Mouse (Mus musculus) CH12.LX (cell line): ENCODE data around the gene Itga9. TPM values are rescaled to one million over a fixed set of nuclear protein-coding genes. Genes with fewer than 3 reads are reported as not detected.

Experiments used
- DNase-seq: peaks from one replicate; pipeline ENCODE4 v3.0.0-alpha.2; 2013; ENCODE audit errors: extremely low read depth
- H3K27ac ChIP-seq: 2 replicates; pipeline ENCODE4 v1.5.1; 2012; ENCODE audit warnings: low read depth, mild to moderate bottlenecking, control low read depth, moderate library complexity; ENCODE audit not compliant: insufficient read depth
- H3K27me3 ChIP-seq: replicated peaks from 2 replicates; pipeline ENCODE3; 2012; ENCODE audit warnings: inconsistent platforms
- H3K36me3 ChIP-seq, 2 experiments: replicated peaks in 1 of 2; 2 replicates each; pipeline versions ENCODE3 to v1.6.1; 2012; ENCODE audit warnings: inconsistent platforms in 1 of 2, low read length in 1 of 2, mild to moderate bottlenecking in 1 of 2, mixed read lengths in 1 of 2, moderate library complexity in 1 of 2; ENCODE audit not compliant: control insufficient read depth in 1 of 2, insufficient read depth in 1 of 2
- H3K4me1 ChIP-seq, 2 experiments: 2 replicates each; pipeline ENCODE4 v1.6.1; 2012; ENCODE audit warnings: inconsistent platforms in 1 of 2, moderate library complexity in 1 of 2; ENCODE audit not compliant: insufficient read depth in 2 of 2, control insufficient read depth in 1 of 2
- H3K4me2 ChIP-seq: 2 replicates; pipeline ENCODE4 v1.6.1; 2012; ENCODE audit warnings: low read depth, mild to moderate bottlenecking, control low read depth; ENCODE audit not compliant: poor library complexity, insufficient read depth, severe bottlenecking
- H3K4me3 ChIP-seq, 3 experiments: fragments of 150-350 bp in 1 of 3; sonication (generic) in 1 of 3; replicated peaks in 1 of 3; 2 replicates each; pipeline versions ENCODE3 to v1.5.1; 2011 to 2012; ENCODE audit warnings: low read depth in 2 of 3, low read length in 2 of 3, mild to moderate bottlenecking in 2 of 3, moderate library complexity in 2 of 3, control low read depth in 1 of 3, improper control_type of control experiment in 1 of 3, inconsistent platforms in 1 of 3, mixed read lengths in 1 of 3; ENCODE audit not compliant: poor library complexity in 1 of 3
- H3K79me2 ChIP-seq: replicated peaks from 2 replicates; pipeline ENCODE4 v1.6.1; 2012; ENCODE audit warnings: mild to moderate bottlenecking, moderate library complexity; ENCODE audit not compliant: control insufficient read depth, poor library complexity, insufficient read depth, severe bottlenecking; ENCODE audit errors: extremely low read depth
- H3K9ac ChIP-seq: 2 replicates; pipeline ENCODE4 v1.6.1; 2012; ENCODE audit warnings: low read depth, mild to moderate bottlenecking, control low read depth, moderate library complexity; ENCODE audit not compliant: insufficient read depth
- H3K9me3 ChIP-seq: replicated peaks from 2 replicates; pipeline ENCODE3; 2012; ENCODE audit warnings: low read length, inconsistent platforms, mixed read lengths
- BHLHE40 ChIP-seq: IDR thresholded peaks from 2 replicates; pipeline ENCODE4 v1.6.1; 2011; ENCODE audit warnings: mild to moderate bottlenecking, low read depth, low read length, improper control_type of control experiment
- CHD1 ChIP-seq: IDR thresholded peaks from 2 replicates; pipeline ENCODE4 v1.6.1; 2012; ENCODE audit warnings: low read depth, low read length, improper control_type of control experiment, inconsistent platforms
- CTCF ChIP-seq, 2 experiments: IDR thresholded peaks in 1 of 2; conservative IDR thresholded peaks in 1 of 2; 2 replicates each; pipeline ENCODE4 v1.5.1; 2011 to 2012; ENCODE audit warnings: low read depth in 2 of 2, low read length in 2 of 2, improper control_type of control experiment in 1 of 2, inconsistent platforms in 1 of 2, mild to moderate bottlenecking in 1 of 2, moderate library complexity in 1 of 2
- E2F4 ChIP-seq: IDR thresholded peaks from 2 replicates; pipeline ENCODE4 v1.6.1; 2011; ENCODE audit warnings: low read depth, low read length, improper control_type of control experiment; ENCODE audit not compliant: insufficient replicate concordance
- GABPA ChIP-seq: IDR thresholded peaks from 2 replicates; pipeline ENCODE4 v1.6.1; 2012; ENCODE audit warnings: low read depth, low read length, improper control_type of control experiment, inconsistent platforms; ENCODE audit not compliant: insufficient replicate concordance
- HCFC1 ChIP-seq: IDR thresholded peaks from 2 replicates; pipeline ENCODE4 v1.6.1; 2012; ENCODE audit warnings: low read depth, mild to moderate bottlenecking, inconsistent platforms, low read length, improper control_type of control experiment
- JUN ChIP-seq: IDR thresholded peaks from 2 replicates; pipeline ENCODE4 v1.6.1; 2011; ENCODE audit warnings: low read depth, mild to moderate bottlenecking, low read length, improper control_type of control experiment, moderate library complexity; ENCODE audit not compliant: insufficient read depth
- KAT2A ChIP-seq: IDR thresholded peaks from 2 replicates; pipeline ENCODE4 v1.6.1; 2012; ENCODE audit warnings: low read length, improper control_type of control experiment, inconsistent platforms; ENCODE audit not compliant: insufficient replicate concordance
- MAX ChIP-seq: IDR thresholded peaks from 2 replicates; pipeline ENCODE4 v1.6.1; 2011; ENCODE audit warnings: low read length, improper control_type of control experiment
- MAZ ChIP-seq: IDR thresholded peaks from 2 replicates; pipeline ENCODE4 v1.6.1; 2012; ENCODE audit warnings: low read depth, mild to moderate bottlenecking, inconsistent platforms, low read length, improper control_type of control experiment, moderate library complexity
- MXI1 ChIP-seq: IDR thresholded peaks from 2 replicates; pipeline ENCODE4 v1.6.1; 2011; ENCODE audit warnings: mild to moderate bottlenecking, low read depth, low read length, improper control_type of control experiment
- NELFE ChIP-seq: IDR thresholded peaks from 2 replicates; pipeline ENCODE4 v1.6.1; 2011; ENCODE audit warnings: low read depth, low read length, improper control_type of control experiment
- PAX5 ChIP-seq: IDR thresholded peaks from 2 replicates; pipeline ENCODE4 v1.6.1; 2012; ENCODE audit warnings: low read length, inconsistent platforms, mixed read lengths
- POLR2A ChIP-seq: IDR thresholded peaks from 2 replicates; pipeline ENCODE4 v1.6.1; 2011; ENCODE audit warnings: low read depth, mild to moderate bottlenecking, improper control_type of control experiment, low read length
- RCOR1 ChIP-seq: conservative IDR thresholded peaks from 2 replicates; pipeline ENCODE4 v1.6.1; 2012; ENCODE audit warnings: low read depth, mild to moderate bottlenecking, inconsistent platforms, low read length, improper control_type of control experiment
- SIN3A ChIP-seq: IDR thresholded peaks from 2 replicates; pipeline ENCODE4 v1.6.1; 2012; ENCODE audit warnings: low read length, improper control_type of control experiment, inconsistent platforms
- SMC3 ChIP-seq: IDR thresholded peaks from 2 replicates; pipeline ENCODE4 v1.6.1; 2011; ENCODE audit warnings: low read depth, low read length, improper control_type of control experiment
- UBTF ChIP-seq: IDR thresholded peaks from 2 replicates; pipeline ENCODE4 v1.6.1; 2012; ENCODE audit warnings: low read depth, mild to moderate bottlenecking, inconsistent platforms, low read length, improper control_type of control experiment, moderate library complexity
- ZKSCAN1 ChIP-seq: IDR thresholded peaks from 2 replicates; pipeline ENCODE4 v1.6.1; 2012; ENCODE audit warnings: low read depth, inconsistent platforms, low read length, improper control_type of control experiment, borderline replicate concordance
- ZNF384 ChIP-seq: IDR thresholded peaks from 2 replicates; pipeline ENCODE4 v1.6.1; 2012; ENCODE audit warnings: low read depth, low read length, improper control_type of control experiment, inconsistent platforms
- dilution Hi-C: fragments of 300-500 bp; cut with MboI; formaldehyde crosslinking; loops from 2 replicates; pipeline ENCODE4 v1.14.3; 2020; ENCODE audit warnings: low sequenced_read_pairs; ENCODE audit not compliant: extremely low pct_unique_long_range_greater_than_20kb, extremely low pct_ligation_motif_present
- in situ Hi-C: fragments of 300-500 bp; cut with MboI; formaldehyde crosslinking; loops from 3 replicates; pipeline ENCODE4 v1.14.3; 2019; ENCODE audit warnings: low sequenced_read_pairs, low pct_ligation_motif_present, low pct_unique_long_range_greater_than_20kb, mixed read lengths
- polyA plus RNA-seq: library from polyadenylated mRNA; unstranded; fragments of >175 nt; gene quantifications from 2 replicates; pipeline ENCODE4 v1.2.1, GENCODE M21; 2012; ENCODE audit warnings: low read depth; ENCODE audit not compliant: insufficient read length
- total RNA-seq, 2 experiments: library from RNA; depleted of rRNA; stranded (reverse); fragments of 300-350 nt in 1 of 2; fragments of >200 nt in 1 of 2; gene quantifications; 2 replicates each; pipeline ENCODE4 v1.2.3; 2012 to 2014

The Itga9 gene
- total and polyA plus RNA-seq, 3 experiments, result 0.19 TPM; not detected in 2

DNA sequence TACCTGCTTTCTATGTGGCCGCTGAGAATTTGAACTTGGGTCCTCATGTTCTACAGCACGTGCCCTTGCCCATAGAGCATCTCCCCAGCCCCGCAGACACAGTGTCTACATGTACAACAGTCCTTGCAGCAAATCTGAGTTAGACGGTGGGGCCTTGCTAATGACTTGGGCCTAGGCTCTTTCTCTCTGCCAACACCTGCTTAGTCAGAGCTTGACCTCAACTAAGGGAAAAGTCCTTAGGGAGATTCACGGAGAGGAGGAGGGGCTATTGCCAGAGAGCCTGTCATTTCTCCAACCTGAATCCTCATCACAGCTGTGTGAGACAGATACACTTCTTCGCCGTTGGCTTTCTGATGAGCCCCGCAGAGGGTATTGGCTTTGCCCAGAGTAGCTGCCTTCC is 70.2 kb downstream of the Itga9 start:
- H3K27me3 ChIP-seq, result no peaks in the 10 kb centered on the region
- H3K9ac ChIP-seq, result no peak overlapping the region
- in situ Hi-C loops, result no loop called here
- H3K79me2 ChIP-seq, result no peaks in the 10 kb centered on the region
- H3K27ac ChIP-seq, result no peak overlapping the region
- H3K4me1 ChIP-seq, result peaks cover 3 to 34% of the 10 kb centered on the region in 2 experiments; a peak in 3 of 4 replicates
- H3K4me3 ChIP-seq, result no peak overlapping the region
- no peaks in the 10 kb centered on the region for H3K36me3 ChIP-seq
- TF ChIP-seq POLR2A (no peak), MXI1 (no peak), ZNF384 (no peak), GABPA (no peak), CTCF (conservative IDR thresholded peaks at IDR 0.05 in 1 of 2, IDR thresholded peaks at IDR 0.05 in 1 of 2; ENCODE audit: low read depth in 2 of 2, low read length in 2 of 2) (no peak), KAT2A (no peak), NELFE (no peak), PAX5 (no peak), RCOR1 (no peak), E2F4 (no peak), HCFC1 (no peak), MAX (no peak), SMC3 (no peak), UBTF (no peak)
- TF ChIP-seq, all 38 proteins: peak for 0
- no peak for DNase-seq
- Histone ChIP-seq H3K4me2 (no peak overlapping the region), H3K9me3 (no peaks in the 10 kb centered on the region)
- dilution Hi-C loops, result no loop called here

DNA sequence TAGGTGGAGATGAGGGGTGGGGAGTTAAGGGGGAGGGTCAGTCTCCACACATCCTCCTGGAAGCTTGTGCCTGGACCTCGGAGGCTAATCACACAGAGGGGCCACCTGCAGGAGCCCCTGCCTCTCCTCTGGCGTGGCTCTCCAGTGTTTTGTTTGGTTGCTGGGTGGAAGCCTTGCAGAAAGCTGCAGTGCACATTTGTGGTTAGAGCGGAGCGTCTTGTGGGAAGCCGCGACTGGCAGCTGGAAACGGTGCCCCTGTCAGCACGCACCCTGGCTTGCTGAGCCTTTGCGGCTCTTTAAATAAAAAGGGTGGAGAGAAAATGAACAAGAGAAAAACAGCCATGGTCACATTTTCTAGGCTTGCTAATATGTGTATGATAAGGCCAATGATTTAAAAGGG is 70.9 kb downstream of the Itga9 start:
- no peak for DNase-seq
- Histone ChIP-seq H3K9me3 (no peaks in the 10 kb centered on the region), H3K79me2 (no peaks in the 10 kb centered on the region), H3K9ac (no peak overlapping the region), H3K4me1 (peaks cover 3 to 34% of the 10 kb centered on the region in 2 experiments; a peak in 3 of 4 replicates), H3K4me2 (no peak overlapping the region), H3K27me3 (no peaks in the 10 kb centered on the region)
- TF ChIP-seq CHD1 (no peak), E2F4 (no peak), KAT2A (no peak), HCFC1 (no peak), ZKSCAN1 (no peak), BHLHE40 (no peak), NELFE (no peak), SIN3A (no peak), GABPA (no peak), MAZ (no peak), JUN (no peak)
- TF ChIP-seq, all 38 proteins: peak for 0
- H3K36me3 ChIP-seq, result no peaks in the 10 kb centered on the region
- in situ Hi-C loops (no loop called here), dilution Hi-C loops (no loop called here)
- H3K27ac ChIP-seq, result no peak overlapping the region
- H3K4me3 ChIP-seq, result no peak overlapping the region
